Mouse (Mus musculus) testis, adult 2 months (tissue): ENCODE measurements around the gene Rbp7.

Experiments used
- CTCF ChIP-seq: fragments of 200-500 bp; IDR thresholded peaks from 2 replicates; pipeline ENCODE4 v1.5.1; 2012; ENCODE audit warnings: low read depth, mild to moderate bottlenecking, inconsistent platforms, low read length, moderate library complexity; ENCODE audit not compliant: control insufficient read depth, insufficient read depth, insufficient replicate concordance
- POLR2A ChIP-seq: fragments of 200-500 bp; IDR thresholded peaks from 2 replicates; pipeline ENCODE4 v1.6.1; 2012; ENCODE audit warnings: low read depth, mild to moderate bottlenecking, inconsistent platforms, low read length, moderate library complexity; ENCODE audit not compliant: control insufficient read depth

DNA sequence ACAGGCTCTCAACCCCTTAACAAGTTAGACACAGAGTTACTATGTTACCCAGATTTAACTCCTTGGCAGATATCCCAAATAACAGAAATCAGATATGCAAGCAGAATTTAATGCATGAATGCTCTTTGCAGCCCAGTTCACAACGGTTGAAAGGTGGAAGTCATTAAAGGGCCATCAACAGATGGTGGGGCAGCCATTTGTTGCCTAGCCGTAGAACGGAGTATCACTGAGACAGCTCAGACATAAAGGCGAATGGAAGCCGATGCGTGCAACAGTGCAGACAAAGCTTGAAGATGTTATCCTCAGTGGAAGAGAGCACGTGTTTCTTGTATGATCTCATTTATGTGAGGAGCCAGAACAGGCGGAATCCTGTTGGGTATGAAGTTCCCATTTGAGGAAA lies 14.2 kb downstream of the Rbp7 start:
- TF ChIP-seq CTCF (no peak), POLR2A (no peak)
